Mouse (Mus musculus) midbrain, embryonic 12.5 days (tissue): ENCODE data around the gene Wdr92. TPM values are rescaled to one million over a fixed set of nuclear protein-coding genes. Genes with fewer than 3 reads are reported as not detected.

Experiments
- ATAC-seq: fragments of 200-750 bp; cut with Nextera tagmentation; 2 replicates; pipeline ENCODE4 v1.8.0; 2017; ENCODE audit warnings: low read depth, moderate TSS enrichment, moderate library complexity; ENCODE audit not compliant: low FRiP score
- H3K27ac ChIP-seq: fragments of 300-500 bp; sonication (generic); replicated peaks from 2 replicates; pipeline ENCODE4 v1.5.1; 2016; ENCODE audit warnings: mild to moderate bottlenecking
- H3K27me3 ChIP-seq: fragments of 300-500 bp; sonication (generic); 2 replicates; pipeline ENCODE4 v1.6.1; 2016; ENCODE audit warnings: mild to moderate bottlenecking
- H3K36me3 ChIP-seq: fragments of 300-500 bp; sonication (generic); 2 replicates; pipeline ENCODE4 v1.6.1; 2016
- H3K4me1 ChIP-seq: fragments of 300-500 bp; sonication (generic); 2 replicates; pipeline ENCODE4 v1.6.1; 2016
- H3K4me2 ChIP-seq: fragments of 300-500 bp; sonication (generic); replicated peaks from 2 replicates; pipeline ENCODE4 v1.6.1; 2016; ENCODE audit warnings: mild to moderate bottlenecking, moderate library complexity
- H3K4me3 ChIP-seq: fragments of 300-500 bp; sonication (generic); 2 replicates; pipeline ENCODE4 v1.5.1; 2016; ENCODE audit warnings: mild to moderate bottlenecking
- H3K9ac ChIP-seq: fragments of 300-500 bp; sonication (generic); replicated peaks from 2 replicates; pipeline ENCODE4 v1.6.1; 2016; ENCODE audit warnings: mild to moderate bottlenecking, moderate library complexity
- H3K9me3 ChIP-seq: fragments of 300-500 bp; sonication (generic); 2 replicates; pipeline ENCODE4 v1.6.1; 2016; ENCODE audit warnings: mild to moderate bottlenecking
- WGBS: fragments of 180-500 bp; shearing (Covaris S2); methylation state at CpG from one replicate; pipeline ENCODE4 v1.1.7; 2016; 5-methylcytosine and 5-hydroxymethylcytosine counted together
- polyA plus RNA-seq: library from polyadenylated mRNA; unstranded; fragments of >200 nt; fragmentation: Nextera tagmentation; extraction: Ambion mirVana; gene quantifications from 2 replicates; pipeline ENCODE4 v1.2.1, GENCODE M21; 2016

The Wdr92 gene
- polyA plus RNA-seq, 1 experiment from 2014 or later, result 25.6 TPM

- H3K4me2 ChIP-seq, result no peak overlapping the region
- 17% methylated on average over 9 of the region's 9 CpGs for WGBS
- H3K27me3 ChIP-seq, result peaks cover 8% of the 10 kb centered on the region; the same call in 1 of the 2 replicates
- H3K4me1 ChIP-seq, result no peaks in the 10 kb centered on the region
- H3K36me3 ChIP-seq, result no peaks in the 10 kb centered on the region
- no peaks in the 10 kb centered on the region for H3K9me3 ChIP-seq
- no peak overlapping the region for H3K9ac ChIP-seq
- H3K4me3 ChIP-seq, result no peak overlapping the region
- H3K27ac ChIP-seq, result no peak overlapping the region
- peak; percentile 82 for ATAC-seq
Measured at GRCm38 (mm10) chr11:17279959-17280358, 98.1 kb downstream of the Wdr92 start.

Other genes starting within 250 kb of the Wdr92 start
- gene Fbxo48, start 230.7 kb upstream of the Wdr92 start, polyA plus RNA-seq, result 1.3 and 2.0 TPM in 2 replicates
- 37.4 and 40.2 TPM in 2 replicates for gene Cnrip1, start 130.5 kb upstream of the Wdr92 start, polyA plus RNA-seq
- 3.9 and 4.7 TPM in 2 replicates for gene Plek, start 129.7 kb upstream of the Wdr92 start, polyA plus RNA-seq
- 113 and 117 TPM in 2 replicates for gene Ppp3r1, start 22.8 kb upstream of the Wdr92 start, polyA plus RNA-seq
- gene Pno1, start 29.5 kb downstream of the Wdr92 start, polyA plus RNA-seq, result 66.5 and 74.9 TPM in 2 replicates
- 105 and 110 TPM in 2 replicates for gene C1d, start 75.5 kb downstream of the Wdr92 start, polyA plus RNA-seq